Mouse (Mus musculus) embryonic facial prominence, embryonic 10.5 days (tissue): Measurements from ENCODE around the gene Arhgef3. TPM values are rescaled to one million over a fixed set of nuclear protein-coding genes. Genes with fewer than 3 reads are reported as not detected.

Experiments
- DNase-seq: peaks from one replicate; pipeline ENCODE4 v3.0.0-alpha.2; 2017; ENCODE audit warnings: low spot score
- H3K27ac ChIP-seq: fragments of 300-500 bp; sonication (generic); replicated peaks from 2 replicates; pipeline ENCODE4 v1.5.1; 2016; ENCODE audit warnings: mild to moderate bottlenecking
- H3K27me3 ChIP-seq: fragments of 300-500 bp; sonication (generic); replicated peaks from 2 replicates; pipeline ENCODE4 v1.6.1; 2016; ENCODE audit warnings: low read depth, mild to moderate bottlenecking; ENCODE audit not compliant: poor library complexity, severe bottlenecking
- H3K36me3 ChIP-seq: fragments of 300-500 bp; sonication (generic); replicated peaks from 2 replicates; pipeline ENCODE4 v1.6.1; 2016; ENCODE audit warnings: mild to moderate bottlenecking, moderate library complexity
- H3K4me1 ChIP-seq: fragments of 300-500 bp; sonication (generic); 2 replicates; pipeline ENCODE4 v1.6.1; 2016
- H3K4me3 ChIP-seq: fragments of 300-500 bp; sonication (generic); 2 replicates; pipeline ENCODE4 v1.5.1; 2016; ENCODE audit warnings: mild to moderate bottlenecking, moderate library complexity
- H3K9me3 ChIP-seq: fragments of 300-500 bp; sonication (generic); 2 replicates; pipeline ENCODE4 v1.6.1; 2016; ENCODE audit warnings: mild to moderate bottlenecking
- WGBS: fragments of 180-500 bp; shearing (Covaris S2); methylation state at CpG from one replicate; pipeline ENCODE4 v1.1.7; 2016; 5-methylcytosine and 5-hydroxymethylcytosine counted together
- polyA plus RNA-seq: library from polyadenylated mRNA; unstranded; fragments of >200 nt; fragmentation: Nextera tagmentation; extraction: Ambion mirVana; gene quantifications from 2 replicates; pipeline ENCODE4 v1.2.1, GENCODE M21; 2016

Gene Arhgef3
- polyA plus RNA-seq, 1 experiment from 2014 or later, result 3.8 TPM

- Histone ChIP-seq H3K4me3 (no peak overlapping the region), H3K9me3 (no peaks in the 10 kb centered on the region), H3K27ac (no peak overlapping the region), H3K27me3 (no peaks in the 10 kb centered on the region), H3K4me1 (peaks cover 19% of the 10 kb centered on the region), H3K36me3 (no peaks in the 10 kb centered on the region)
- no peak for DNase-seq
- WGBS, result 81% methylated on average over 6 of the region's 6 CpGs
Observed at GRCm38 (mm10) chr14:27355151-27355550, 240.5 kb downstream of the Arhgef3 start.

GRCm38 (mm10) chr14:27355937-27356336 is 241.2 kb downstream of the Arhgef3 start:
- Histone ChIP-seq H3K36me3 (no peaks in the 10 kb centered on the region), H3K27me3 (no peaks in the 10 kb centered on the region), H3K9me3 (no peaks in the 10 kb centered on the region), H3K27ac (no peak overlapping the region), H3K4me3 (no peak overlapping the region), H3K4me1 (peaks cover 14% of the 10 kb centered on the region)
- DNase-seq, result no peak
- WGBS, result 90% methylated on average over 4 of the region's 4 CpGs

GRCm38 (mm10) chr14:27357139-27357538 is 242.4 kb downstream of the Arhgef3 start:
- WGBS, result 74% methylated on average over 6 of the region's 6 CpGs
- DNase-seq, result no peak
- Histone ChIP-seq H3K27ac (no peak overlapping the region), H3K27me3 (no peaks in the 10 kb centered on the region), H3K4me3 (no peak overlapping the region), H3K9me3 (no peaks in the 10 kb centered on the region), H3K36me3 (no peaks in the 10 kb centered on the region), H3K4me1 (peaks cover 9% of the 10 kb centered on the region; the same call in 1 of the 2 replicates)

GRCm38 (mm10) chr14:27358202-27358601 is 243.5 kb downstream of the Arhgef3 start:
- no peaks in the 10 kb centered on the region for H3K9me3 ChIP-seq
- H3K4me1 ChIP-seq, result peaks cover 9% of the 10 kb centered on the region; the same call in 1 of the 2 replicates
- DNase-seq, result no peak
- no peaks in the 10 kb centered on the region for H3K36me3 ChIP-seq
- no peak overlapping the region for H3K4me3 ChIP-seq
- H3K27ac ChIP-seq, result no peak overlapping the region
- no peaks in the 10 kb centered on the region for H3K27me3 ChIP-seq
- WGBS, result 71% methylated on average over 6 of the region's 6 CpGs

- no peak for DNase-seq
- no peaks in the 10 kb centered on the region for H3K9me3 ChIP-seq
- H3K36me3 ChIP-seq, result no peaks in the 10 kb centered on the region
- no peaks in the 10 kb centered on the region for H3K27me3 ChIP-seq
- H3K27ac ChIP-seq, result no peak overlapping the region
- H3K4me3 ChIP-seq, result no peak overlapping the region
- peaks cover 12% of the 10 kb centered on the region; the same call in 1 of the 2 replicates for H3K4me1 ChIP-seq
- 77% methylated on average over 7 of the region's 7 CpGs for WGBS
Observed at GRCm38 (mm10) chr14:27360849-27361248, 246.2 kb downstream of the Arhgef3 start.

GRCm38 (mm10) chr14:27361514-27361913 is 246.8 kb downstream of the Arhgef3 start:
- no peaks in the 10 kb centered on the region for H3K27me3 ChIP-seq
- DNase-seq, result no peak
- peaks cover 12% of the 10 kb centered on the region; the same call in 1 of the 2 replicates for H3K4me1 ChIP-seq
- H3K9me3 ChIP-seq, result no peaks in the 10 kb centered on the region
- H3K36me3 ChIP-seq, result no peaks in the 10 kb centered on the region
- H3K27ac ChIP-seq, result no peak overlapping the region
- no peak overlapping the region for H3K4me3 ChIP-seq
- WGBS, result 59% methylated on average over 4 of the region's 4 CpGs

- Histone ChIP-seq H3K27ac (no peak overlapping the region), H3K4me1 (peaks cover 18% of the 10 kb centered on the region), H3K27me3 (no peaks in the 10 kb centered on the region), H3K9me3 (no peaks in the 10 kb centered on the region), H3K4me3 (no peak overlapping the region), H3K36me3 (no peaks in the 10 kb centered on the region)
- 81% methylated on average over 5 of the region's 5 CpGs for WGBS
- no peak for DNase-seq
Observed at GRCm38 (mm10) chr14:27364668-27365257, 250.1 kb downstream of the Arhgef3 start.

GRCm38 (mm10) chr14:27367117-27367711 is 252.5 kb downstream of the Arhgef3 start:
- peaks cover 11% of the 10 kb centered on the region for H3K4me1 ChIP-seq
- H3K36me3 ChIP-seq, result no peaks in the 10 kb centered on the region
- no peak for DNase-seq
- H3K4me3 ChIP-seq, result no peak overlapping the region
- 0 out of 2 replicates have a peak overlapping the region, but pooled peaks have one; percentile 24 for H3K27ac ChIP-seq
- WGBS, result 55% methylated on average over 10 of the region's 10 CpGs
- no peaks in the 10 kb centered on the region for H3K27me3 ChIP-seq
- H3K9me3 ChIP-seq, result no peaks in the 10 kb centered on the region

- H3K27ac ChIP-seq, result no peak overlapping the region
- WGBS, result 64% methylated on average over 4 of the region's 4 CpGs
Observed at GRCm38 (mm10) chr14:27368619-27369018, 253.9 kb downstream of the Arhgef3 start.

GRCm38 (mm10) chr14:27369503-27369902 is 254.8 kb downstream of the Arhgef3 start:
- 91% methylated on average over 4 of the region's 4 CpGs for WGBS

More at GRCm38 (mm10) chr14:27368619-27369018, 253.9 kb downstream of the Arhgef3 start:
- H3K27me3 ChIP-seq, result no peaks in the 10 kb centered on the region
- peaks cover 11% of the 10 kb centered on the region for H3K4me1 ChIP-seq
- H3K36me3 ChIP-seq, result no peaks in the 10 kb centered on the region
- no peak for DNase-seq
- no peak overlapping the region for H3K4me3 ChIP-seq
- no peaks in the 10 kb centered on the region for H3K9me3 ChIP-seq

GRCm38 (mm10) chr14:27371669-27372076 is 257.0 kb downstream of the Arhgef3 start:
- H3K4me3 ChIP-seq, result no peak overlapping the region
- WGBS, result 80% methylated on average over 8 of the region's 8 CpGs
- no peak overlapping the region for H3K27ac ChIP-seq
- no peaks in the 10 kb centered on the region for H3K27me3 ChIP-seq
- H3K4me1 ChIP-seq, result peaks cover 8% of the 10 kb centered on the region
- no peaks in the 10 kb centered on the region for H3K9me3 ChIP-seq
- H3K36me3 ChIP-seq, result no peaks in the 10 kb centered on the region
- no peak for DNase-seq

More at GRCm38 (mm10) chr14:27369503-27369902, 254.8 kb downstream of the Arhgef3 start:
- no peaks in the 10 kb centered on the region for H3K9me3 ChIP-seq
- H3K36me3 ChIP-seq, result no peaks in the 10 kb centered on the region
- H3K27me3 ChIP-seq, result no peaks in the 10 kb centered on the region
- no peak overlapping the region for H3K27ac ChIP-seq
- no peak overlapping the region for H3K4me3 ChIP-seq
- peaks cover 11% of the 10 kb centered on the region for H3K4me1 ChIP-seq
- DNase-seq, result no peak

GRCm38 (mm10) chr14:27373498-27373897 is 258.8 kb downstream of the Arhgef3 start:
- H3K36me3 ChIP-seq, result no peaks in the 10 kb centered on the region
- WGBS, result 90% methylated on average over 5 of the region's 5 CpGs

GRCm38 (mm10) chr14:27376115-27376648 is 261.5 kb downstream of the Arhgef3 start:
- Histone ChIP-seq H3K4me3 (no peak overlapping the region), H3K27ac (no peak overlapping the region), H3K36me3 (no peaks in the 10 kb centered on the region), H3K9me3 (no peaks in the 10 kb centered on the region), H3K27me3 (no peaks in the 10 kb centered on the region), H3K4me1 (no peaks in the 10 kb centered on the region)
- no peak for DNase-seq
- WGBS, result 60% methylated on average over 5 of the region's 5 CpGs

More at GRCm38 (mm10) chr14:27373498-27373897, 258.8 kb downstream of the Arhgef3 start:
- no peak overlapping the region for H3K4me3 ChIP-seq
- no peak for DNase-seq
- H3K9me3 ChIP-seq, result no peaks in the 10 kb centered on the region
- no peaks in the 10 kb centered on the region for H3K4me1 ChIP-seq
- no peaks in the 10 kb centered on the region for H3K27me3 ChIP-seq
- H3K27ac ChIP-seq, result no peak overlapping the region
